Mouse (Mus musculus) liver, adult 2 months (tissue): ENCODE data around the gene Pskh1. TPM values are rescaled to one million over a fixed set of nuclear protein-coding genes. Genes with fewer than 3 reads are reported as not detected.

Experiments
- DNase-seq: peaks from one replicate; pipeline ENCODE4 v3.0.0-alpha.2; 2011; ENCODE audit warnings: low read depth, low spot score; ENCODE audit errors: extremely low read depth
- H3K27ac ChIP-seq: fragments of 200-500 bp; replicated peaks from 2 replicates; pipeline ENCODE4 v1.5.1; 2012; ENCODE audit warnings: low read depth, mild to moderate bottlenecking, control low read depth, inconsistent platforms, low read length; ENCODE audit not compliant: insufficient read depth
- H3K27me3 ChIP-seq: fragments of 200-500 bp; 2 replicates; pipeline ENCODE4 v1.6.1; 2012; ENCODE audit warnings: mild to moderate bottlenecking, moderate library complexity, low read length, inconsistent platforms; ENCODE audit not compliant: control insufficient read depth, insufficient read depth
- H3K36me3 ChIP-seq: fragments of 200-500 bp; 2 replicates; pipeline ENCODE4 v1.6.1; 2012; ENCODE audit warnings: low read length, inconsistent platforms; ENCODE audit not compliant: control insufficient read depth, insufficient read depth
- H3K4me1 ChIP-seq: fragments of 200-500 bp; 2 replicates; pipeline ENCODE4 v1.6.1; 2011; ENCODE audit warnings: low read length; ENCODE audit not compliant: control insufficient read depth, insufficient read depth
- H3K4me3 ChIP-seq: fragments of 200-500 bp; 2 replicates; pipeline ENCODE4 v1.5.1; 2011; ENCODE audit warnings: low read depth, mild to moderate bottlenecking, control low read depth, low read length, moderate library complexity; ENCODE audit not compliant: insufficient read depth
- H3K79me2 ChIP-seq: fragments of 200-500 bp; 2 replicates; pipeline ENCODE4 v1.6.1; 2012; ENCODE audit warnings: inconsistent platforms, mild to moderate bottlenecking, low read length, moderate library complexity; ENCODE audit not compliant: control insufficient read depth, insufficient read depth
- H3K9ac ChIP-seq: fragments of 200-500 bp; 2 replicates; pipeline ENCODE4 v1.6.1; 2012; ENCODE audit warnings: low read depth, mild to moderate bottlenecking, control low read depth, inconsistent platforms, low read length
- CTCF ChIP-seq: fragments of 200-500 bp; IDR thresholded peaks from 2 replicates; pipeline ENCODE4 v1.5.1; 2011; ENCODE audit warnings: low read depth, low read length, control low read depth
- POLR2A ChIP-seq: fragments of 200-500 bp; IDR thresholded peaks from 2 replicates; pipeline ENCODE4 v1.6.1; 2011; ENCODE audit warnings: low read length, control low read depth; ENCODE audit not compliant: insufficient read depth; ENCODE audit errors: extremely low read depth
- WGBS: fragments of 180-500 bp; shearing (Covaris S2); methylation state at CpG from one replicate; pipeline ENCODE4 v1.1.7; 2018; 5-methylcytosine and 5-hydroxymethylcytosine counted together
- polyA plus RNA-seq: library from polyadenylated mRNA; depleted of rRNA; stranded (reverse); fragments of >200 nt; gene quantifications from 2 replicates; pipeline ENCODE4 v1.2.3, GENCODE M21; 2012
- total RNA-seq: library from RNA; depleted of rRNA; stranded (reverse); fragments of >200 nt; gene quantifications from 2 replicates; pipeline ENCODE4 v1.2.3, GENCODE M21; 2014

Gene Pskh1
- total and polyA plus RNA-seq, 2 experiments: 19.0 to 37.9 TPM

GRCm38 (mm10) chr8:105938306-105938669 lies 38.0 kb downstream of the Pskh1 start, which contains the start of gene Psmb10:
Gene Psmb10, minus strand, starts transcription at chr8:105938444.
- WGBS: under 1% methylated on average over 4 of the region's 4 CpGs
- Histone ChIP-seq H3K36me3 (peaks cover 6% of the 10 kb centered on the region; the same call in 1 of the 2 replicates), H3K79me2 (peaks cover 8% of the 10 kb centered on the region; the same call in 1 of the 2 replicates), H3K27me3 (no peaks in the 10 kb centered on the region), H3K4me1 (peaks cover 8% of the 10 kb centered on the region; the same call in 1 of the 2 replicates), H3K9ac (peak within 1 kb of the TSS; percentile 75), H3K4me3 (peak within 1 kb of the TSS; percentile 87), H3K27ac (peak within 1 kb of the TSS; percentile 91)
- peak; percentile 74 for DNase-seq
- TF ChIP-seq CTCF (0 out of 2 replicates have a peak, but pooled peaks have one; percentile 14), POLR2A (no peak)

GRCm38 (mm10) chr8:105942026-105942425 lies 41.8 kb downstream of the Pskh1 start:
- Histone ChIP-seq H3K27ac (peak overlapping the region; percentile 89), H3K4me3 (peak overlapping the region; percentile 63), H3K4me1 (peaks cover 10% of the 10 kb centered on the region), H3K27me3 (no peaks in the 10 kb centered on the region), H3K36me3 (peaks cover 6% of the 10 kb centered on the region; the same call in 1 of the 2 replicates), H3K79me2 (peaks cover 8% of the 10 kb centered on the region; the same call in 1 of the 2 replicates), H3K9ac (peak overlapping the region; percentile 71)
- 21% methylated on average over 11 of the region's 11 CpGs for WGBS
- DNase-seq: peak; percentile 97
- no peak for TF ChIP-seq POLR2A
- TF ChIP-seq CTCF: no peak

GRCm38 (mm10) chr8:105942542-105942941 lies 42.3 kb downstream of the Pskh1 start:
- Histone ChIP-seq H3K36me3 (peaks cover 6% of the 10 kb centered on the region; the same call in 1 of the 2 replicates), H3K27me3 (no peaks in the 10 kb centered on the region), H3K4me3 (peak overlapping the region; percentile 64), H3K9ac (peak overlapping the region; percentile 80), H3K79me2 (peaks cover 8% of the 10 kb centered on the region; the same call in 1 of the 2 replicates), H3K27ac (peak overlapping the region; percentile 89), H3K4me1 (peaks cover 10% of the 10 kb centered on the region)
- TF ChIP-seq CTCF (no peak), POLR2A (no peak)
- DNase-seq: peak; percentile 95
- 27% methylated on average over 5 of the region's 5 CpGs for WGBS

GRCm38 (mm10) chr8:105943321-105943739 lies 43.1 kb downstream of the Pskh1 start, which contains the start of gene Lcat:
Gene Lcat, minus strand, starts transcription at chr8:105943382.
- no peak for TF ChIP-seq CTCF
- TF ChIP-seq POLR2A: peak; percentile 99
- peak within 1 kb of the TSS; percentile 64 for H3K4me3 ChIP-seq
- H3K9ac ChIP-seq: peak within 1 kb of the TSS; percentile 80
- peak within 1 kb of the TSS; percentile 89 for H3K27ac ChIP-seq
- DNase-seq: peak; percentile 92
- H3K27me3 ChIP-seq: no peaks in the 10 kb centered on the region
- peaks cover 10% of the 10 kb centered on the region for H3K4me1 ChIP-seq
- 22% methylated on average over 8 of the region's 8 CpGs for WGBS
- H3K36me3 ChIP-seq: peaks cover 6% of the 10 kb centered on the region; the same call in 1 of the 2 replicates
- H3K79me2 ChIP-seq: peaks cover 8% of the 10 kb centered on the region; the same call in 1 of the 2 replicates

- peaks cover 6% of the 10 kb centered on the region; the same call in 1 of the 2 replicates for H3K36me3 ChIP-seq
- H3K27me3 ChIP-seq: no peaks in the 10 kb centered on the region
- DNase-seq: no peak
- no peak overlapping the region for H3K4me3 ChIP-seq
- WGBS: 52% methylated on average over 10 of the region's 10 CpGs
- no peak overlapping the region for H3K9ac ChIP-seq
- no peaks in the 10 kb centered on the region for H3K4me1 ChIP-seq
- H3K27ac ChIP-seq: no peak overlapping the region
- no peaks in the 10 kb centered on the region; the same call in 1 of the 2 replicates for H3K79me2 ChIP-seq
- TF ChIP-seq POLR2A (no peak), CTCF (no peak)
Measured at GRCm38 (mm10) chr8:105949350-105949749, 49.1 kb downstream of the Pskh1 start.
